Mouse (Mus musculus) liver, adult (tissue): ENCODE results near the gene Rsf1.

Experiments
- GATA4 ChIP-seq: IDR thresholded peaks from 2 replicates; pipeline ENCODE4 v1.6.1; 2014; ENCODE audit warnings: mild to moderate bottlenecking, low read length; ENCODE audit not compliant: insufficient replicate concordance

Rsf1 gene

DNA sequence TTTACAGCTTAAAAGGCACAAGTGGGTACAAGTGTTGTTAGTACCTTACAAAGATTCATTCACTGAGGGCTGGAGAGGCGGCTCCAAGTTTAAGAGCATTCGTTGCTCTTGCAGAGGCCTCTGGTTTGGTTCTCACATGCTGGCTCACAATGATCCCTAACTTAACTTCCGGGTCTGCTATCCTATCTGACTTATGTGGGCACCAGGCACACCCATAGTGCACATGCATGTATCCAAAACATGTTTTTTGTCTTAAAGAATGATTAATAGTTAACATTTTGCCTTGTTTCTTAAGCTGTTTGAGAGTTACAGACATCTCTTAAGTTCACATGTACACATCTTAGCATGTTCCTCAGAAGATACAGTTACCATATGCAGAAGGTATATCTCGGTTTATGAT is 120.5 kb downstream of the Rsf1 start:
- no peak for TF ChIP-seq GATA4

- TF ChIP-seq GATA4, result no peak
Measured at GRCm38 (mm10) chr7:97701106-97701505, 121.4 kb downstream of the Rsf1 start.

GRCm38 (mm10) chr7:97707123-97707522 is 127.4 kb downstream of the Rsf1 start:
- TF ChIP-seq GATA4, result no peak

DNA sequence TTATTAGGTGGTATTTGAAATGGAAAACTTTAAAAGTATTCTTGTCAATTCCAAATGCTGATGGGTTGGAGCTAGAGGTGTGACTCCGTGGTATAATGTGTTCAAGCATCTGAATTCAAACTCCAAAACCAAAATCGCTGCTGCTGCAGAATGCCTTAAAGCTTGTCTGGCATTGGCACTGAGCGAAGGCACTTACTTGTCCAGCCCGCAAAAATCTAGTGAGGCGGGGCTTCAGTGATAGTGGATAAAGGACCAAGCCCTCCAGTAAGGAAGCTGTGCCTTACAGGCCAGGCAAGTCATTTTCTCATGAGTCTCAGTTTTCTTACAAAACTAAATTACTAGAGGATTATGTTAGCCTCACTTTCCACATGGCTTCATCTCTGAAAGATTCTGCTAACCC is 128.1 kb downstream of the Rsf1 start:
- TF ChIP-seq GATA4, result no peak

DNA sequence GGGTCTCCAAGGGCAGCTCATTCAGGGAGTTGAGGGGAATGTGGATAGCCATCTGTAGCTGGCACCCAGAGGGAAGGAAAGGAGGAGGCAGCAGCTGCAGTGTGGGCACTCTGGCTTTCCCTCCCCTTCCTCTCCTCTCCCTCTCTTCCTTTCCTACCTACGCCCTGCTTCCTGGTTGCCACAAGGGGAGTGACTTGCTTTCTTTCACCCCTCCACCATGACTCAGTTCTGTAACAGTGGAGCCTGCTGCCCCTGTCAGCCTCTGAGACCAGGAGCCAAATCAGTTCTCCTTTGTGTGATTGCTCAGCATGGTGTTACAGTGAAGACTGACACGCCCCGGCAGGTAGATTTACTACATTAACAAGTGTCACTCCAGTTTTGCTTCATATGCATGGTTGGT is 129.5 kb downstream of the Rsf1 start:
- no peak for TF ChIP-seq GATA4

GRCm38 (mm10) chr7:97714651-97715050 is 135.0 kb downstream of the Rsf1 start:
- TF ChIP-seq GATA4, result no peak

DNA sequence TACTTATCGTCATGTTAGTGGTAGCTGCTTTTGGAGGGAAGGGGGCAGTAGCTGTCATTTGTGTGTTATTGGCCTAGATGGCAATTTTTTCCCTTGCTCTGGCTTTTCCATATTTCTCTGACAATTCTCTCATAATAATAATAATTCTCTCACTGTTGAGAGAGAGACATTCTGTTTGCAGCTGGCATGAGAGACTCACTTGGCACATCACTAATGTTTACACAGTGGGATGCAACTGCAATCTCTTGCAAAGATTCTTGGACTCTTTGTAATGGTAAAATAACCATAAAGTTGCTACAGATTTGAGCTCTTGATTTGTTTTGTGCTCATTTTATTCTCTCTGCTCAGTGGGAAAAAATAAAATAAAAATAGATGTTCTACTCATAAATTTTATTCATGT is 137.6 kb downstream of the Rsf1 start:
- no peak for TF ChIP-seq GATA4

DNA sequence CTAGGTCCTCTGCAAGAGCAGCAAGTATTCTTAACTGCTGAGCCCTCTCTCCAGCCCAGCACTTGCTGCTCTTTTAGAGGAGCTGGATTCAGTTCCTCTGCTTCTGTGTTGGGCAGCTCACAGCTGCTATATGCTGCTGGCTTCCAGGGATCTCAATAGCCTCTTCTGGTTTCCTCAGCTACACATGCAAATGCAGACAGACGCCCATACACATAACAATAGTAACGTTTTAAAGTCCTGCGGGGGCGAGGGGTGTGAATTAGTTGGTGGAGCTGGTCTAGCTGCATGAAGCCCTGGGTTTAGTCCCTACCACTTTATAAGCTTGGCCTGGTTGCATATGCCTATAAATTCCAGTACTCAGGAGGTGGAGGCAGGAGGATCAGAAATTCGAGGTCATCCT is 139.4 kb downstream of the Rsf1 start:
- no peak for TF ChIP-seq GATA4

DNA sequence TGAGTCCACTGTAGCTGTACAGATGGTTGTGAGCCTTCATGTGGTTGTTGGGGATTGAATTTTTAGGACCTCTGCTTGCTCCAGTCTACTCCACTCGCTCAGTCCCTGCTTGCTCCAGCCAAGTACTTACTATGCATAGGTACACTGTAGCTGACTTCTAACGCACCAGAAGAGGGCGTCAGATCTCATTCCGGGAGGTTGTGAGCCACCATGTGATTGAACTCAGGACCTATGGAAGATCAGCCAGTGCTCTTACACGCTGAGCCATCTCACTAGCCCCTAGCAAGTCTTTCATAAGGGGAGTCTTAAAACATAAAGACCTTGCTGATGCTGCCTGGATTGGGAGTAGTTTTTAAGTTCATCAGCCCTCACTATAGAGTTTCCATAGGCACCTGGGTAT is 140.4 kb downstream of the Rsf1 start:
- no peak for TF ChIP-seq GATA4

- TF ChIP-seq GATA4, result no peak
Measured at GRCm38 (mm10) chr7:97722278-97722918, 142.7 kb downstream of the Rsf1 start.

DNA sequence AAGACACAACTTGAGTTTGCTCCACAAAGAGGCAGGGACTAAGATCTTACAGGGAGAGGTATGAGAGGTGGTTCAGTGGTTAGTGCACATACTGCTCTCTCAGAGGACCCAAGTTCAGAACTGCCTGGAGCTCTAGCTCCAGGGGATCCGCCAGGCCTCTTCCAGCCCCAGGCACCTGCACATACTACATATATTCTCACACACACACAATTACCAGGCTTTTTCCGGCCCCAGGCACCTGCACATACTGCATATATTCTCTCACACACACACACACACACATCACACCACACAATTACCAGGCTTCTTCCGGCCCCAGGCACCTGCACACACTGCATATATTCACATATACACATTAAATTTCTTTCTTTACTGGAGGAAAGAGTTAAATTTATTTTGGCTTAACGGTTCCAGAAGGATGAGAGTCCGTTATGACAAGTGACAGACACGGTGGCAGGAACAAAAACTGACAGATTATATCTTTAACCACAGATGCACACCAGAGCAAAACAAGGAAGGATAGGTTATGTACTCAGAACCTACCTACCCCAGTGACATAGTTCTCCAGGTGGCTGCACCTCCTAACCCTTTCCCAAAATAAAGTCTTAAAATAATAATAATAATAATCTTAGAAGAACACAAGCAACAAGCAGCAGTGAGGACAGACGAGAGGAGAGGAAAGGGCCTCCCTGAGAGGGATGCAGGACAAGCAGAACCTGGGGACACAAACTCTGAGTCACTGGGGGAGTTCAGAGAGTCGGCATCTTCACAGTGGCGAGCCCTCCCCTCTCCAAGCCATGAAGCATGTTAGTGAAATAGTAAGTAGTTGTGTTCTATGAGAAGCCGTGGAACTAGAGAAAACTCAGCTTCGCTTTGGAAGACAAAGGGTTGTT is 144.2 kb downstream of the Rsf1 start:
- TF ChIP-seq GATA4, result no peak

DNA sequence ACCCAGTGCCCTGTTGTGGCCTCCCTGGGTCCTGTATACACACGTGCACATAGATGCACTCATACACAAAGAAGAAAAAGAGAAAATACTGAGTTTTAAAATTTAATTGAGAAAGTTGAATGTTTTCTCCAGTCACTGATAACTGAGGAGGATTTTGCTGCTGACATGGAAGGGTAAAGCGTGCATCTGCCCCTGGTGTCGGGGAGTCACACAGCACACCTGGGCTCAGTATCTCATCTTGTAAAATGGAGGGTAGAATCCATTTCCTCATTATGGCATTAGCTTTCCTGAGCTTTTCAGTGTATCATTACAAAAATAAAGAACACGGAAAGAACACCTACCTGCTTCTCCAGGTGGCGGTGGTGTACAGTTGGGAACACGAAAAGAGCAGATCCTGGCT is 145.7 kb downstream of the Rsf1 start:
- TF ChIP-seq GATA4, result no peak

DNA sequence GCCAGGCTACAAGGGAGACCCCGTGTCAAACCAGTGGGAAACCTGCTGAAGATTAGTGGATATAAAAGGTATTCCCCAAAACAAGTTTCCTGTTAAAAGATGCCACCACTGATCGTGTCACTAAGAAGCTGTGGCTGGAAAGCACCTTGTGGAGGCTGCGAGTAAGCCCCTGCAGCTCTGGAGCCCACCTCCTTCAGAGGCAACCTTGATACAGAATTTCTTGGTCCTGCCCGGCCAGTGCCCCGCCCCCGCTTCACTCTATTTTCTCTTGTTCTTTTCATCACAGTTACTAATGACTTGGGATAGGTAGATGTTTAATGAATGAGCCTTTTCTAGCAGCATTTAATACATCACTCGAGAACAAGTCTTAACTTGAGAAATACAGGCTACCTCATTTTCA is 146.4 kb downstream of the Rsf1 start:
- no peak for TF ChIP-seq GATA4

GRCm38 (mm10) chr7:97726778-97727177 is 147.1 kb downstream of the Rsf1 start:
- TF ChIP-seq GATA4, result no peak

DNA sequence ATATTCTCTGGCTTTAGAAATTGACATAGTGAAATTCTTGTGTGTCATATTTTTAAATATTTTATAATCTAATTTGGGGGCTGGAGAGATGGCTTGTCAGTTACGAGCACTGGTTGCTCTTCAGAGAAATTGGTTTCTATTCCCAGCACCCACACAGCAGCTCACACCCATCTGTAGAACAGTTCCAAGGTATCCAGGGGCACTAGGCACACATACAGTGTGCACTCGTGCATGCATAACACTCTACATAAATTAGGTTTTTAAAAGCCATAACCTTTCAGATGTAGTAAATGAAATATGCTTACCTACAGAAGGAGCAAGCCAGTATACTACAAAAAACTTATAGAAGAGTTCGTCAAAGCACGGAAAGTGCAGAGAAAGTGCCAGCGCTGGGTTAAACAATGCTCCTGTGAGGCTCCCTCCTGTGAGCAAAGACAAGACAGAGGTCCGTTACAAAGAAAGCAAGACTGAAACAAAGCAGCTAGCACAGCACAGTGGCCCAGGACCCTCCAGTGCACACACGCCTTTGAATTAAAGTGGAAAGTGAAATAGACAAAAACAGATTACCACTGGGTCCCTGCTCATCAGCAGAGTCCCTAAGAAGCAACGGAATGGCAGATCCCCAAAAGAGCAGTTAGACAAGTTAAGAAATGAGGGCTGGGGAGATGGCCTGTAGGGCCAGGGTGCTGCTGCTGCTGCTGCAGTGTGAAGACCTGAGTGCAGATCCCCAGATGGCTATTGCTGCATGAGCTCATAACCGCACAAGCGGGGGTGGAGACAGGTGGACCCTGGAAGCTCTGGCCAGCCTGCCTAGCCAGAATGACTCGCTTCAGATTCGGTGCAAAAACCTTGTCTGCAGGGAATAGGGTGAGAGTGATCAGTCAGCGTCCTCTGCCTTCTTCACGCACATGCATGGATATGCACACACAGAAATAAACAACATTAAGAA is 149.3 kb downstream of the Rsf1 start:
- no peak for TF ChIP-seq GATA4
